Comparison of ENCODE assay signal across 31 mouse cellular contexts in the genomic region with DNA sequence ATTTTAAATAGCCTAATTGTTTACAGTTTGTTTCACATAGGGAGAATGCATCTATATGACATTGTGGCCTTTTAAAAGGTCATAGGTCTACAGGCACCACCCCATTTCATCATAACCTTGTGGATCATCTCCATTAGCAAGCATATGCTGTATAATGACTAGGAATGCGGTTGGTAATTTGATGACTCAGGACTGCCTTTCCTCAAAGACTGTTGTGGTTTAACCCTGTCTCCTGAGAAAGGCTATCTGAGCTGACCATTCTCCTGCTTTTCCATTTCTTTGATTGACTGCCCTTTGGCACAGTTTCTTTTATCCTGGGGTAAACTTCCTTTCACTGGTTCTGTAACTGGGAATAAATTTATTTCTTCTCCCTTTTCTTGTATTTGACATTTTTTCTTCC. TPM values are rescaled to one million over a fixed set of nuclear protein-coding genes. Genes with fewer than 3 reads are reported as not detected.
"Had no signal": no experiment of that assay in that cellular context is flagged by ENCODE, and none has a peak within 500 bp of the region (broad histone marks: within the 10 kb centered on the region; RNA-seq: fewer than 3 reads in every experiment).

No protein-coding gene starts in this region.

- H3K36me3 ChIP-seq: heart, embryonic 12.5 days; hindbrain, embryonic 10.5 days; hindbrain, embryonic 12.5 days; intestine, embryonic 15.5 days; limb, embryonic 13.5 days; limb, embryonic 15.5 days; liver, embryonic 12.5 days had no signal

- H3K4me3 ChIP-seq: gastrocnemius, adult 2 months; heart, adult 2 months; heart, embryonic 12.5 days; hindbrain, embryonic 10.5 days; hindbrain, embryonic 12.5 days; intestine, embryonic 15.5 days; layer of hippocampus, adult 2 months; limb, embryonic 13.5 days; limb, embryonic 15.5 days; liver, embryonic 12.5 days had no signal

- H3K4me1 ChIP-seq: heart, embryonic 12.5 days; hindbrain, embryonic 10.5 days; hindbrain, embryonic 12.5 days; intestine, embryonic 15.5 days; limb, embryonic 13.5 days; limb, embryonic 15.5 days; liver, embryonic 12.5 days had no signal

- H3K9me3 ChIP-seq: hindbrain, embryonic 12.5 days; intestine, embryonic 15.5 days; limb, embryonic 15.5 days; liver, embryonic 12.5 days had no signal

- H3K27ac ChIP-seq: gastrocnemius, adult 2 months; heart, adult 2 months; hindbrain, embryonic 10.5 days; hindbrain, embryonic 12.5 days; hindbrain, embryonic 14.5 days; intestine, embryonic 15.5 days; layer of hippocampus, adult 2 months; limb, embryonic 13.5 days; limb, embryonic 15.5 days; liver, embryonic 12.5 days; liver, embryonic 14.5 days had no signal

- H3K27me3 ChIP-seq: heart, embryonic 12.5 days; hindbrain, embryonic 12.5 days; intestine, embryonic 15.5 days; limb, embryonic 13.5 days; limb, embryonic 15.5 days; liver, embryonic 12.5 days had no signal

- DNase-seq: gastrocnemius, adult 2 months; gastrocnemius, postnatal 10 days; gastrocnemius, postnatal 25 days; heart, adult 2 months; heart, postnatal 10 days; heart, postnatal 4 days; kidney, adult 18-20 months; kidney, adult 8-10 months; kidney, postnatal 10 days; kidney, postnatal 25 days; kidney, postnatal 4 days; left cerebral cortex, postnatal 4 days had no signal

RNA-seq across cellular contexts. Expression of gene Cyp3a57, which starts 8.0 kb away (rescaled TPM):
- polyA plus RNA-seq: heart, adult 2 months; heart, embryonic 12.5 days; heart, embryonic 14.5 days; heart, embryonic 16.5 days; hindbrain, embryonic 10.5 days; hindbrain, embryonic 12.5 days; hindbrain, embryonic 14.5 days; hindbrain, embryonic 16.5 days; inflammation-experienced regulatory T-cells, adult 6 months; intestine, embryonic 15.5 days; intestine, postnatal 0 days; kidney, embryonic 14.5 days; kidney, embryonic 16.5 days; limb, embryonic 11.5 days; limb, embryonic 13.5 days; limb, embryonic 15.5 days; liver, adult 2 months; liver, embryonic 12.5 days had no signal
